Mouse (Mus musculus) bone marrow macrophage, adult 2 months (primary cell): ENCODE results near the gene Tubgcp4.

ENCODE experiments used
- CTCF ChIP-seq: IDR thresholded peaks from 2 replicates; pipeline ENCODE4 v1.5.1; 2012; ENCODE audit warnings: low read depth, mild to moderate bottlenecking, low read length, moderate library complexity
- POLR2A ChIP-seq: IDR thresholded peaks from 2 replicates; pipeline ENCODE4 v1.6.1; 2012; ENCODE audit warnings: mild to moderate bottlenecking, low read depth, low read length, borderline replicate concordance

- TF ChIP-seq CTCF (no peak), POLR2A (no peak)
These were observed 30.2 kb upstream of the Tubgcp4 start, which contains the start of the genes Adal and Lcmt2 for GRCm38 (mm10) chr2:121140018-121140882.
